9 mouse cellular contexts compared by ENCODE assay signal in genomic region chr9:118389481-118390334, GRCm38 (mm10).
DNase-seq lines count a peak whose midpoint lies in the region; ATAC-seq and TF ChIP-seq lines count a peak whose summit lies in the region.
"Had no signal": no experiment of that assay in that cellular context is flagged by ENCODE, and none has a peak within 500 bp of the region (broad histone marks: within the 10 kb centered on the region; RNA-seq: fewer than 3 reads in every experiment).

No protein-coding gene starts in this region.

- H3K9ac ChIP-seq in embryonic facial prominence, embryonic 12.5 days: no peak overlapping the region

- ATAC-seq in embryonic facial prominence, embryonic 12.5 days (ENCODE audit: insufficient number of reproducible peaks, insufficient read depth, low FRiP score, low TSS enrichment): no peak
- ATAC-seq in megakaryocyte, adult 5-6 weeks (ENCODE audit: poor library complexity, severe bottlenecking): peak; percentile 28; the same call in 1 of the 2 replicates

- 21% methylated on average over 27 of the region's 27 CpGs for WGBS in spleen, adult 2 months
- WGBS in embryonic facial prominence, embryonic 12.5 days: 5% methylated on average over 27 of the region's 27 CpGs

- intact Hi-C loops in left cerebral cortex, postnatal 4 days (cut with DNase I): no loop called here

- no peak overlapping the region for H3K27ac ChIP-seq in spleen, adult 2 months (ENCODE audit: insufficient read depth, low read length)
- no peak overlapping the region for H3K27ac ChIP-seq in embryonic facial prominence, embryonic 12.5 days

- 0 out of 2 replicates have a peak, but pooled peaks cover 2% of the 10 kb centered on the region for H3K27me3 ChIP-seq in spleen, adult 2 months (ENCODE audit: control insufficient read depth, insufficient read depth, low read length)
- peaks cover 40% of the 10 kb centered on the region for H3K27me3 ChIP-seq in embryonic facial prominence, embryonic 12.5 days

- H3K4me3 ChIP-seq in spleen, adult 2 months (ENCODE audit: extremely low read depth, insufficient read depth, insufficient read length): peak overlapping the region; percentile 22; the same call in 1 of the 2 replicates
- peak overlapping the region; percentile 29 for H3K4me3 ChIP-seq in embryonic facial prominence, embryonic 12.5 days
- H3K4me3 ChIP-seq: erythroblast, embryonic 14.5 days had no signal

- TF ChIP-seq CTCF in spleen, adult 2 months (IDR thresholded peaks at IDR 0.05; ENCODE audit: extremely low read depth, insufficient read depth, insufficient read length, insufficient replicate concordance): no peak

- no peaks in the 10 kb centered on the region for H3K36me3 ChIP-seq in spleen, adult 2 months (ENCODE audit: control insufficient read depth, insufficient read depth, low read length)
- H3K36me3 ChIP-seq in embryonic facial prominence, embryonic 12.5 days: no peaks in the 10 kb centered on the region

- H3K4me1 ChIP-seq in spleen, adult 2 months (ENCODE audit: control insufficient read depth, insufficient read depth, insufficient read length): peaks cover 4% of the 10 kb centered on the region; the same call in 1 of the 2 replicates
- no peaks in the 10 kb centered on the region for H3K4me1 ChIP-seq in embryonic facial prominence, embryonic 12.5 days

- no peaks in the 10 kb centered on the region for H3K9me3 ChIP-seq in embryonic facial prominence, embryonic 12.5 days

- no peak for DNase-seq in spleen, adult 2 months (ENCODE audit: low read depth in 1 of 2, low spot score in 2 of 2)
- DNase-seq in spleen, postnatal 10 days (ENCODE audit: low spot score in 2 of 2): no peak
- DNase-seq in heart, postnatal 4 days: peak; percentile 28
- no peak for DNase-seq in left cerebral cortex, postnatal 4 days
- no peak for DNase-seq in spleen, postnatal 36 days (ENCODE audit: low spot score in 2 of 2)
- DNase-seq in c-Kit-positive CD71-positive TER-119-positive erythroid progenitor cells, embryonic 14.5 days (ENCODE audit: low spot score): no peak

- no peak for TF ChIP-seq POLR2A in spleen, adult 2 months (IDR thresholded peaks at IDR 0.05; ENCODE audit: low read depth, low read length)

- peak overlapping the region; percentile 51 for H3K4me2 ChIP-seq in embryonic facial prominence, embryonic 12.5 days (replicated peaks)
